Mouse (Mus musculus): ENCODE results near the gene Taok3. TPM values are rescaled to one million over a fixed set of nuclear protein-coding genes. Genes with fewer than 3 reads are reported as not detected.

Gene Taok3
- polyA plus RNA-seq, 1 experiment = 6.6 TPM

- Histone ChIP-seq H3ac (ENCODE audit: control insufficient read depth, insufficient read length, low read depth) (no peak overlapping the region), H3K79me2 (ENCODE audit: control insufficient read depth, insufficient read depth) (no peaks in the 10 kb centered on the region), H3K27me3 (ENCODE audit: control insufficient read depth, insufficient read depth, insufficient read length) (no peaks in the 10 kb centered on the region), H3K36me3 (ENCODE audit: control insufficient read depth, insufficient read depth) (no peaks in the 10 kb centered on the region), H3K4me3 (ENCODE audit: insufficient read depth, poor library complexity, severe bottlenecking) (no peak overlapping the region), H3K79me3 (ENCODE audit: low read depth) (no peaks in the 10 kb centered on the region)
- no peak for TF ChIP-seq FOSL1 (IDR thresholded peaks at IDR 0.05; ENCODE audit: insufficient read depth, low read length, poor library complexity, severe bottlenecking)
- TF ChIP-seq CTCF (IDR thresholded peaks at IDR 0.05; ENCODE audit: control insufficient read depth, insufficient read depth, insufficient read length) = no peak
- TF ChIP-seq MYOD1 (IDR thresholded peaks at IDR 0.05; ENCODE audit: control insufficient read depth, insufficient read length, low read depth) = no peak
- TF ChIP-seq MYOG (IDR thresholded peaks at IDR 0.05; ENCODE audit: control insufficient read depth, extremely low read depth, insufficient read length) = no peak
- no peak for TF ChIP-seq CEBPB (IDR thresholded peaks at IDR 0.05; ENCODE audit: low read depth)
- no peak for TF ChIP-seq MAX (IDR thresholded peaks at IDR 0.05)
- TF ChIP-seq USF1 (IDR thresholded peaks at IDR 0.05; ENCODE audit: low read depth) = no peak
Observed at GRCm38 (mm10) chr5:117147187-117148095, 27.5 kb downstream of the Taok3 start.

GRCm38 (mm10) chr5:117149054-117149942 lies 29.4 kb downstream of the Taok3 start:
- Histone ChIP-seq H3K79me3 (ENCODE audit: low read depth) (no peaks in the 10 kb centered on the region), H3K36me3 (ENCODE audit: control insufficient read depth, insufficient read depth) (no peaks in the 10 kb centered on the region), H3K79me2 (ENCODE audit: control insufficient read depth, insufficient read depth) (no peaks in the 10 kb centered on the region), H3K27me3 (ENCODE audit: control insufficient read depth, insufficient read depth, insufficient read length) (no peaks in the 10 kb centered on the region), H3K4me3 (ENCODE audit: insufficient read depth, poor library complexity, severe bottlenecking) (no peak overlapping the region), H3ac (ENCODE audit: control insufficient read depth, insufficient read length, low read depth) (no peak overlapping the region)
- no peak for TF ChIP-seq CEBPB (IDR thresholded peaks at IDR 0.05; ENCODE audit: low read depth)
- TF ChIP-seq USF1 (IDR thresholded peaks at IDR 0.05; ENCODE audit: low read depth) = no peak
- TF ChIP-seq MYOG (IDR thresholded peaks at IDR 0.05; ENCODE audit: control insufficient read depth, extremely low read depth, insufficient read length) = no peak
- TF ChIP-seq MAX (IDR thresholded peaks at IDR 0.05) = no peak
- no peak for TF ChIP-seq MYOD1 (IDR thresholded peaks at IDR 0.05; ENCODE audit: control insufficient read depth, insufficient read length, low read depth)
- TF ChIP-seq CTCF (IDR thresholded peaks at IDR 0.05; ENCODE audit: control insufficient read depth, insufficient read depth, insufficient read length) = no peak
- no peak for TF ChIP-seq FOSL1 (IDR thresholded peaks at IDR 0.05; ENCODE audit: insufficient read depth, low read length, poor library complexity, severe bottlenecking)

- TF ChIP-seq CTCF (IDR thresholded peaks at IDR 0.05; ENCODE audit: control insufficient read depth, insufficient read depth, insufficient read length) (no peak), MYOG (IDR thresholded peaks at IDR 0.05; ENCODE audit: control insufficient read depth, extremely low read depth, insufficient read length) (no peak), MAX (IDR thresholded peaks at IDR 0.05) (no peak), MYOD1 (IDR thresholded peaks at IDR 0.05; ENCODE audit: control insufficient read depth, insufficient read length, low read depth) (no peak), CEBPB (IDR thresholded peaks at IDR 0.05; ENCODE audit: low read depth) (no peak), USF1 (IDR thresholded peaks at IDR 0.05; ENCODE audit: low read depth) (no peak), FOSL1 (IDR thresholded peaks at IDR 0.05; ENCODE audit: insufficient read depth, low read length, poor library complexity, severe bottlenecking) (no peak)
- no peaks in the 10 kb centered on the region for H3K36me3 ChIP-seq (ENCODE audit: control insufficient read depth, insufficient read depth)
- H3K4me3 ChIP-seq (ENCODE audit: insufficient read depth, poor library complexity, severe bottlenecking) = no peak overlapping the region
- H3K27me3 ChIP-seq (ENCODE audit: control insufficient read depth, insufficient read depth, insufficient read length) = no peaks in the 10 kb centered on the region
- no peaks in the 10 kb centered on the region for H3K79me3 ChIP-seq (ENCODE audit: low read depth)
- no peaks in the 10 kb centered on the region for H3K79me2 ChIP-seq (ENCODE audit: control insufficient read depth, insufficient read depth)
- no peak overlapping the region for H3ac ChIP-seq (ENCODE audit: control insufficient read depth, insufficient read length, low read depth)
Observed at GRCm38 (mm10) chr5:117150068-117150467, 30.1 kb downstream of the Taok3 start.

- no peak overlapping the region for H3ac ChIP-seq (ENCODE audit: control insufficient read depth, insufficient read length, low read depth)
- no peaks in the 10 kb centered on the region for H3K36me3 ChIP-seq (ENCODE audit: control insufficient read depth, insufficient read depth)
- TF ChIP-seq MYOG (IDR thresholded peaks at IDR 0.05; ENCODE audit: control insufficient read depth, extremely low read depth, insufficient read length) = no peak
- TF ChIP-seq CEBPB (IDR thresholded peaks at IDR 0.05; ENCODE audit: low read depth) = no peak
- no peak for TF ChIP-seq CTCF (IDR thresholded peaks at IDR 0.05; ENCODE audit: control insufficient read depth, insufficient read depth, insufficient read length)
- TF ChIP-seq FOSL1 (IDR thresholded peaks at IDR 0.05; ENCODE audit: insufficient read depth, low read length, poor library complexity, severe bottlenecking) = no peak
- TF ChIP-seq MYOD1 (IDR thresholded peaks at IDR 0.05; ENCODE audit: control insufficient read depth, insufficient read length, low read depth) = no peak
- TF ChIP-seq MAX (IDR thresholded peaks at IDR 0.05) = no peak
- TF ChIP-seq USF1 (IDR thresholded peaks at IDR 0.05; ENCODE audit: low read depth) = no peak
- no peak overlapping the region for H3K4me3 ChIP-seq (ENCODE audit: insufficient read depth, poor library complexity, severe bottlenecking)
- H3K27me3 ChIP-seq (ENCODE audit: control insufficient read depth, insufficient read depth, insufficient read length) = no peaks in the 10 kb centered on the region
- no peaks in the 10 kb centered on the region for H3K79me3 ChIP-seq (ENCODE audit: low read depth)
- H3K79me2 ChIP-seq (ENCODE audit: control insufficient read depth, insufficient read depth) = no peaks in the 10 kb centered on the region
Observed at GRCm38 (mm10) chr5:117152944-117153343, 33.0 kb downstream of the Taok3 start.

- no peak overlapping the region for H3ac ChIP-seq (ENCODE audit: control insufficient read depth, insufficient read length, low read depth)
- H3K79me2 ChIP-seq (ENCODE audit: control insufficient read depth, insufficient read depth) = no peaks in the 10 kb centered on the region
- no peaks in the 10 kb centered on the region for H3K79me3 ChIP-seq (ENCODE audit: low read depth)
- H3K36me3 ChIP-seq (ENCODE audit: control insufficient read depth, insufficient read depth) = no peaks in the 10 kb centered on the region
- no peak overlapping the region for H3K4me3 ChIP-seq (ENCODE audit: insufficient read depth, poor library complexity, severe bottlenecking)
- no peaks in the 10 kb centered on the region for H3K27me3 ChIP-seq (ENCODE audit: control insufficient read depth, insufficient read depth, insufficient read length)
- TF ChIP-seq USF1 (IDR thresholded peaks at IDR 0.05; ENCODE audit: low read depth) = no peak
- no peak for TF ChIP-seq MYOG (IDR thresholded peaks at IDR 0.05; ENCODE audit: control insufficient read depth, extremely low read depth, insufficient read length)
- TF ChIP-seq MAX (IDR thresholded peaks at IDR 0.05) = no peak
- TF ChIP-seq FOSL1 (IDR thresholded peaks at IDR 0.05; ENCODE audit: insufficient read depth, low read length, poor library complexity, severe bottlenecking) = no peak
- TF ChIP-seq CEBPB (IDR thresholded peaks at IDR 0.05; ENCODE audit: low read depth) = no peak
- no peak for TF ChIP-seq MYOD1 (IDR thresholded peaks at IDR 0.05; ENCODE audit: control insufficient read depth, insufficient read length, low read depth)
- TF ChIP-seq CTCF (IDR thresholded peaks at IDR 0.05; ENCODE audit: control insufficient read depth, insufficient read depth, insufficient read length) = no peak
Observed at GRCm38 (mm10) chr5:117153527-117154091, 33.7 kb downstream of the Taok3 start.
